Mouse (Mus musculus): ENCODE measurements at regions not wholly inside any gene's neighbourhood (a gene's known extent, or its start where the extent isn't known, plus 50 kb on each side); places are given as distances from the start of the nearest gene placed in this dataset.
"Not testable (repeated sequence)": the region's sequence is repeated elsewhere in the genome, so short reads cannot be mapped to it uniquely, and the experiment has no call there.

DNA sequence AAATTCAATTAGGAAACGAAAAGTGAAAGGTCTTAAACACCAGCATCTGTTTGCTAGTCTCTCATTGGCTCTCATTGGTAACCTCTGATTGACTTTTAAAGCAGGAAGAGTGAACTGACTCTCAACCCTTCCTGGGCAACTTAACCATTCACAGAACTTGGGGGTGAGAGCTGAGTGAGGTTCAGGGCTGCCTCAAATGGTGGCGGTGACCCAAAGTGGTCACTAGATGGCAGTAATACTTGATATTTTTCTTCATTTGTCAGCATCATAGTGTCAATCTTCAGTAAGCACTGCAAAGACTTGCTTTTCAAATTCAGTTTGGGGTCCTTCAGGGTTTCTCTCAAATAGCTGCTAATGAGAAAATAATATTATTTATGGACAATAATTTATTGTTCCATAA, 211.6 kb downstream of the Rab10 start:
- H3K4me3 ChIP-seq (replicated peaks; ENCODE audit: extremely low read depth, low read depth, low read length); H3K4me1 ChIP-seq (ENCODE audit: control insufficient read depth, insufficient read depth, low read length): not testable (repeated sequence)
- WGBS: 14% methylated on average over 2 of the region's 2 CpGs
- peak; percentile 19; the same call in 1 of the 2 replicates for TF ChIP-seq CTCF (IDR thresholded peaks at IDR 0.05; ENCODE audit: insufficient read depth, low read length)
- peak; percentile 25 for DNase-seq

DNA sequence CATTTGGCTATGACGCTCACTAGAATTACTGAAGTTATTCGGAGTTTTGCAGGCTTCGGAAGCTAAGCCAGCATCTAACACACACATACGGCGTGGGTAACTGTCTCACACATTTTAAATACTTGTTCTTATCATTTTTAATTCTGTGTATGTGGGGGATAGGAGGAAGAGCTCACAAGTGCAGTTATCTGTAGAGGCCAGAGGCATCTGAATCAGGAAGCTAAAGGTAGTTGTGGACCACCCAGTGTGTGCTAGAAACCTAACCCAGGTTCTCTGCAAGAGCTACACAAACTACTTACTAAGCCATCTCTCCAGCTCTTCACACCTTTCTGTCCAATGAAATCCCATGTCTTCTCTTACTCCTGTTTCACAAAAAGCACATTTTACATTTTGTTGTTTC, 215.3 kb downstream of the Rab10 start:
- Histone ChIP-seq H3K4me1 (ENCODE audit: control insufficient read depth, insufficient read depth, low read length) (no peaks in the 10 kb centered on the region), H3K4me3 (replicated peaks; ENCODE audit: extremely low read depth, low read depth, low read length) (no peak overlapping the region)
- WGBS: 92% methylated on average over 5 of the region's 5 CpGs
- DNase-seq: no peak
- TF ChIP-seq POLR2A (IDR thresholded peaks at IDR 0.05; ENCODE audit: borderline replicate concordance, extremely low read depth, low read depth, low read length) (no peak), CTCF (IDR thresholded peaks at IDR 0.05; ENCODE audit: insufficient read depth, low read length) (no peak)

- WGBS: 37% methylated on average over 3 of the region's 3 CpGs
- H3K4me3 ChIP-seq (replicated peaks; ENCODE audit: extremely low read depth, low read depth, low read length); H3K4me1 ChIP-seq (ENCODE audit: control insufficient read depth, insufficient read depth, low read length); DNase-seq: not testable (repeated sequence)
Observed at GRCm38 (mm10) chr12:3092974-3093373, 216.8 kb downstream of the Rab10 start.

GRCm38 (mm10) chr12:3049546-3049945, 260.2 kb downstream of the Rab10 start:
- WGBS: 66% methylated on average over 5 of the region's 5 CpGs
- H3K4me1 ChIP-seq (ENCODE audit: control insufficient read depth, insufficient read depth, low read length); H3K4me3 ChIP-seq (replicated peaks; ENCODE audit: extremely low read depth, low read depth, low read length); DNase-seq: not testable (repeated sequence)

DNA sequence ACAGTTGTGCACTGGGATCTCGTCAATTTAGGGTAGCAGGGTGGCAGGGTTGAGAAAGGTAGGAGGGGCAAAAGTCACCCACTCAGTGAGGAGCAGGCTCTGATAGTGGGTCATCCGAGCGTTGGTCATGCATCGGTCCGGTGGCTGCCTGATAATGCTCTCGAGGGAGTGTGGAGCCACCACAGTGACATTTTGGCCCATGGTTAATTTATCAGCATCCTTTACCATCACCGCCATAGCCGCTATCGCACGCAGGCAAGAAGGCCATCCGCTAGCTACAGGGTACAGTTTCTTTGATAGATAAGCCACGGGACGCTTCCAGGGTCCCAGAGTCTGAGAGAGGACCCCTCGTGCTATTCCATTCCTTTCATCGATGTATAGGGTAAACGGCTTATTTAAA, 291.3 kb downstream of the Rab10 start:
- whole genome bisulfite sequencing: 85% methylated on average over 16 of the region's 16 CpGs
- not testable (repeated sequence) for DNase-seq

GRCm38 (mm10) chr12:3016777-3017176, 293.0 kb downstream of the Rab10 start:
- not testable (repeated sequence) for H3K4me1 ChIP-seq (ENCODE audit: control insufficient read depth, insufficient read depth, low read length); H3K4me3 ChIP-seq (replicated peaks; ENCODE audit: extremely low read depth, low read depth, low read length); DNase-seq
- 89% methylated on average over 8 of the region's 8 CpGs for WGBS

More for the DNA sequence above, 291.3 kb downstream of the Rab10 start:
- H3K4me3 ChIP-seq (replicated peaks; ENCODE audit: extremely low read depth, low read depth, low read length); H3K4me1 ChIP-seq (ENCODE audit: control insufficient read depth, insufficient read depth, low read length): not testable (repeated sequence)
